Mouse (Mus musculus) embryonic fibroblast, embryonic 13.5 days (primary cell): Measurements from ENCODE around the gene Clstn3. TPM values are rescaled to one million over a fixed set of nuclear protein-coding genes. Genes with fewer than 3 reads are reported as not detected.
"Not testable (repeated sequence)": the region's sequence is repeated elsewhere in the genome, so short reads cannot be mapped to it uniquely, and the experiment has no call there.

Source experiments
- H3K27ac ChIP-seq: 2 replicates; pipeline ENCODE4 v1.5.1; 2012; ENCODE audit warnings: low read length, control low read depth, inconsistent platforms; ENCODE audit not compliant: insufficient read depth
- H3K4me1 ChIP-seq: 2 replicates; pipeline ENCODE4 v1.6.1; 2011; ENCODE audit warnings: low read length; ENCODE audit not compliant: control insufficient read depth, insufficient read depth
- H3K4me3 ChIP-seq: 2 replicates; pipeline ENCODE4 v1.5.1; 2011; ENCODE audit warnings: mild to moderate bottlenecking, control low read depth, low read length; ENCODE audit not compliant: insufficient read depth
- CTCF ChIP-seq: IDR thresholded peaks from 2 replicates; pipeline ENCODE4 v1.5.1; 2011; ENCODE audit warnings: mild to moderate bottlenecking, control low read depth, low read length, moderate library complexity, borderline replicate concordance; ENCODE audit not compliant: insufficient read depth
- POLR2A ChIP-seq: IDR thresholded peaks from 2 replicates; pipeline ENCODE4 v1.6.1; 2011; ENCODE audit warnings: low read depth, mild to moderate bottlenecking, control low read depth, low read length, moderate library complexity
- polyA plus RNA-seq: library from polyadenylated mRNA; stranded (reverse); fragments of >200 nt; gene quantifications from 2 replicates; pipeline ENCODE4 v1.2.4, GENCODE M21; 2011; ENCODE audit warnings: low read depth; ENCODE audit not compliant: missing spikeins, insufficient read length

The Clstn3 gene
- polyA plus RNA-seq, 1 experiment, result 0.44 TPM

- no peak overlapping the region for H3K27ac ChIP-seq
- peaks cover 6% of the 10 kb centered on the region for H3K4me1 ChIP-seq
- no peak overlapping the region for H3K4me3 ChIP-seq
- TF ChIP-seq CTCF, result no peak
Measured at GRCm38 (mm10) chr6:124481571-124481970, 17.0 kb upstream of the Clstn3 start.

GRCm38 (mm10) chr6:124480295-124480694 lies 15.7 kb upstream of the Clstn3 start:
- no peak overlapping the region for H3K27ac ChIP-seq
- peaks cover 6% of the 10 kb centered on the region for H3K4me1 ChIP-seq
- TF ChIP-seq POLR2A, result no peak
- no peak for TF ChIP-seq CTCF
- H3K4me3 ChIP-seq, result no peak overlapping the region

GRCm38 (mm10) chr6:124479573-124479930 lies 15.0 kb upstream of the Clstn3 start:
- Histone ChIP-seq H3K4me1 (peaks cover 5% of the 10 kb centered on the region), H3K4me3 (no peak overlapping the region), H3K27ac (no peak overlapping the region)
- TF ChIP-seq POLR2A, result no peak
- TF ChIP-seq CTCF, result no peak

- TF ChIP-seq POLR2A (no peak), CTCF (no peak)
- Histone ChIP-seq H3K4me1 (no peaks in the 10 kb centered on the region; the same call in 1 of the 2 replicates), H3K27ac (no peak overlapping the region), H3K4me3 (no peak overlapping the region)
Measured at GRCm38 (mm10) chr6:124478874-124479572, 14.4 kb upstream of the Clstn3 start.

GRCm38 (mm10) chr6:124477922-124478651 lies 13.5 kb upstream of the Clstn3 start:
- H3K4me3 ChIP-seq, result no peak overlapping the region
- no peaks in the 10 kb centered on the region for H3K4me1 ChIP-seq
- TF ChIP-seq CTCF (no peak), POLR2A (no peak)
- no peak overlapping the region for H3K27ac ChIP-seq

- Histone ChIP-seq H3K4me1 (no peaks in the 10 kb centered on the region), H3K4me3 (no peak overlapping the region), H3K27ac (no peak overlapping the region)
- no peak for TF ChIP-seq CTCF
- TF ChIP-seq POLR2A, result no peak
Measured at GRCm38 (mm10) chr6:124477221-124477655, 12.6 kb upstream of the Clstn3 start.

GRCm38 (mm10) chr6:124476796-124477195 lies 12.2 kb upstream of the Clstn3 start:
- H3K27ac ChIP-seq, result no peak overlapping the region
- no peak overlapping the region for H3K4me3 ChIP-seq
- H3K4me1 ChIP-seq, result no peaks in the 10 kb centered on the region
- TF ChIP-seq POLR2A (no peak), CTCF (no peak)

- Histone ChIP-seq H3K27ac (no peak overlapping the region), H3K4me3 (no peak overlapping the region), H3K4me1 (no peaks in the 10 kb centered on the region)
- no peak for TF ChIP-seq CTCF
- TF ChIP-seq POLR2A, result no peak
Measured at GRCm38 (mm10) chr6:124476216-124476615, 11.6 kb upstream of the Clstn3 start.

- not testable (repeated sequence) for H3K4me1 ChIP-seq, H3K4me3 ChIP-seq, H3K27ac ChIP-seq
Measured at GRCm38 (mm10) chr6:124475335-124476075, 10.9 kb upstream of the Clstn3 start.

GRCm38 (mm10) chr6:124474621-124475020 lies 10.0 kb upstream of the Clstn3 start:
- H3K4me3 ChIP-seq, result no peak overlapping the region

More at GRCm38 (mm10) chr6:124474621-124475020, 10.0 kb upstream of the Clstn3 start:
- Histone ChIP-seq H3K4me1 (no peaks in the 10 kb centered on the region), H3K27ac (no peak overlapping the region)
- no peak for TF ChIP-seq CTCF
- TF ChIP-seq POLR2A, result no peak
